Mouse (Mus musculus): ENCODE measurements around the gene Dvl3. TPM values are rescaled to one million over a fixed set of nuclear protein-coding genes. Genes with fewer than 3 reads are reported as not detected.
"Not testable (repeated sequence)": the region's sequence is repeated elsewhere in the genome, so short reads cannot be mapped to it uniquely, and the experiment has no call there.

Gene Dvl3
- polyA plus RNA-seq (2016; fragmentation: Nextera tagmentation; extraction: Ambion mirVana), result 51.6 and 60.5 TPM in 2 replicates

DNA sequence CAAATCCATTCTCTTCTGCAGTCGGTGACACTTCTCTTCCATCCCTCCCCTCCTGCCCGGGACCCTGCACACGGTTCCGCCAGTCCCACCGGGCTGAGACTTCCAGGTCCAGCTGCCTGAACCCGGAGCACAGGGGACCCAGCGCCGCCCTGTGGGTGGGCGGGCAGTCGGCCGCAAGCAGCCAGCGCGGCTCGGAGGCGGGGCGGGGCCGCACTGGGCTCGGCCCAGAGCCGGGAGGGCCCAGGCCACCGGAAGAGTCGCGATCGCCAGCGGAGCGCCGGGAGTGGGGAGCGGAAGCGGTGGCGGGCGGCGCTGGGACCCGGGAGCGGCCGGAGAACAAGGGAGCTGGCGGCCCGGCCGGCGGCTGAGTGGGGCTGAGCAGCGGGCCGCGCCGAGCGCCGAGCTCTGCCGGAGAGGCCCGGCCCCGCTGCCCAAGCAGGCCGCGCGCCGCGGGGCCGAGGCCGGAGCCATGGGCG is at the start of gene Dvl3:
Dvl3 (plus strand) TSS at position 257 of the 476 bp plus-strand sequence.
- peak within 1 kb of the TSS; percentile 85 for H3K4me3 ChIP-seq
- 0% methylated on average over 54 of the region's 55 CpGs for WGBS
- no peaks in the 10 kb centered on the region for H3K9me3 ChIP-seq (replicated peaks)
- peak within 1 kb of the TSS; percentile 94 for H3K27ac ChIP-seq
- H3K4me2 ChIP-seq (replicated peaks), result peak within 1 kb of the TSS; percentile 90
- H3K9ac ChIP-seq, result peak within 1 kb of the TSS; percentile 95
- ATAC-seq (ENCODE audit: low FRiP score), result peak; percentile 94
- H3K27me3 ChIP-seq, result no peaks in the 10 kb centered on the region
- peaks cover 21% of the 10 kb centered on the region for H3K36me3 ChIP-seq
- peaks cover 27% of the 10 kb centered on the region for H3K4me1 ChIP-seq

DNA sequence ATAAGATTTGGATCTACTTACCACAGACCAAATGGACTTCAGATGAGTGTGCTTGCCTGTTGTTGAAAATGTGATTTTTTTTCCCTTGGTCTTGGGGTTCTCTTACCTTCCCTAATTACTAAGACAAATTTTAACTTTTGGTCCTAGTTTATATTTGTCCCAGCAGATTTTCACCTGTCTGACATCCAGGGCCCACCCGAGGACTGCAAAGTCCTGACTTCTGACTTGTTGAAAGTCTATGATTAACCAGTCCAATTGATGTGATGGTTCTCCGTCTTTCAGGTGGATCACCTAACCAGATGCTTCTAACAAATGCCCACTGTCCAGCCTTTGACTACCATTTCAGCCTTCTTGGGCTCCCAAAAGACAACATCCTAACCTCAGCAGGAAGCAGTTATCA is 45.8 kb upstream of the Dvl3 start:
- no peak for ATAC-seq (ENCODE audit: low FRiP score)
- no peak overlapping the region for H3K9ac ChIP-seq
- H3K36me3 ChIP-seq, result no peaks in the 10 kb centered on the region
- H3K27me3 ChIP-seq, result no peaks in the 10 kb centered on the region
- 84% methylated on average over 2 of the region's 2 CpGs for WGBS
- no peak overlapping the region for H3K4me3 ChIP-seq
- no peaks in the 10 kb centered on the region for H3K9me3 ChIP-seq (replicated peaks)
- H3K27ac ChIP-seq, result no peak overlapping the region
- no peaks in the 10 kb centered on the region for H3K4me1 ChIP-seq
- no peak overlapping the region for H3K4me2 ChIP-seq (replicated peaks)

DNA sequence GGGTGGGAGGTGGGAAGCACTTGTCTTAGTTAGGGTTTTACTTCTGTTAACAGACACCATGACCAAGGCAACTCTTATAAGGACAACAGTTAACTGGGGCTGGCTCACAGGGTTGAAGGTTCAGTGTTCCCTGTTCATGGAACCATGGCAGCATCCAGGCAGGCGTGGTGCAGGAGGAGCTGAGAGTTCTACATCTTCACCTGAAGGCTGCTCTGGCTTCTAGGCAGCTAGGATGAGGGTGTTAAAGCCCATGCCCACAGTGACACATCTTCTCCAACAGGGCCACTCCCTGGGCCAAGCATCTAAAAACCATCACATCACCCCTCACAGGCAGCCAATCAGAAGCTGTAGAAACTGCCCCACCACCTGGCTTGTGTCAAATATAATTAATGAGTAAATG is 45.1 kb upstream of the Dvl3 start:
- H3K27me3 ChIP-seq, result no peaks in the 10 kb centered on the region
- H3K4me1 ChIP-seq, result no peaks in the 10 kb centered on the region
- WGBS, result 76% methylated on average over 1 of the region's 1 CpGs
- no peaks in the 10 kb centered on the region for H3K9me3 ChIP-seq (replicated peaks)
- H3K4me3 ChIP-seq, result no peak overlapping the region
- H3K4me2 ChIP-seq (replicated peaks), result no peak overlapping the region
- no peak overlapping the region for H3K27ac ChIP-seq
- H3K9ac ChIP-seq, result no peak overlapping the region
- no peak for ATAC-seq (ENCODE audit: low FRiP score)
- no peaks in the 10 kb centered on the region for H3K36me3 ChIP-seq

DNA sequence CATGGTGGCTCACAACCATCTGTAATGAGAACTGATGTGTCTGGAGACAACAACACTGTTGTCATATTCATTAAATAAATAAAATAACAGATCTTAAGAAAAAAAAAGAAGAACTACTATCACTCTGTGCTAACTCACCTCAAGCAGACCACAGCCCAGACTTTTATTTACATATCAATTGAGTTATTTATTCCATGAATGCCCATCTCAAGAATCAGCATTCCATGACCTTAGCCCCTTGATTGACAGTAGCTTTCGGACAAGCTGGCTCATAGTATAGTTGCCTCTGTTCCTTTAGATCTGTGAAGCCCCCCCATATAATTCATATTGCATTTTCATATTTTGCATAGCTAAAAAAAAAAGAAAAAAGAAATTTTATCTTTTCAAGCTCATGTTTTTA is 43.0 kb upstream of the Dvl3 start:
- H3K4me3 ChIP-seq, result no peak overlapping the region
- no peaks in the 10 kb centered on the region for H3K9me3 ChIP-seq (replicated peaks)
- 60% methylated on average over 1 of the region's 1 CpGs for WGBS
- no peak overlapping the region for H3K27ac ChIP-seq
- H3K27me3 ChIP-seq, result no peaks in the 10 kb centered on the region
- no peak overlapping the region for H3K4me2 ChIP-seq (replicated peaks)
- no peak overlapping the region for H3K9ac ChIP-seq
- H3K36me3 ChIP-seq, result no peaks in the 10 kb centered on the region
- no peak for ATAC-seq (ENCODE audit: low FRiP score)
- peaks cover 3% of the 10 kb centered on the region; the same call in 1 of the 2 replicates for H3K4me1 ChIP-seq

DNA sequence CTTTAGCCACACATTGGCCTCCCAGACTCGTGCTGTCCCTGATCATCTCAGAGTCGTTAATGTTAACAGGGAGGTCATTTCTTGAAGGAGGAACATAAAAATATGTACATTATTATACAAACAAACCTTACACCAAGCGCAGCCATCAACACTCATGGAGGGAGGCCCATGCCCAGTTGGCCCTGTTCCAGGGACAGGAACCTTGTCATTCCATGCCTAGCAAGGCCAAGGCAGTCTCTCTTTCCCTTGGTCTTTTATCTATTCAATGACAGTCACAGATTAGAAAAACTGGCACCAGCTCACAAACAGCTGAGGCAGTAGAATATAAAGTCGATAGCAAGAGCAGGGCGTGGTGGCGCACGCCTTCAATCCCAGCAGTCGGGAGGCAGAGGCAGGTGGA is 42.6 kb upstream of the Dvl3 start:
- H3K27me3 ChIP-seq, result no peaks in the 10 kb centered on the region
- ATAC-seq (ENCODE audit: low FRiP score), result no peak
- 93% methylated on average over 8 of the region's 8 CpGs for WGBS
- H3K4me3 ChIP-seq, result no peak overlapping the region
- no peak overlapping the region for H3K4me2 ChIP-seq (replicated peaks)
- H3K9ac ChIP-seq, result no peak overlapping the region
- no peaks in the 10 kb centered on the region for H3K36me3 ChIP-seq
- H3K9me3 ChIP-seq (replicated peaks), result no peaks in the 10 kb centered on the region
- peaks cover 3% of the 10 kb centered on the region; the same call in 1 of the 2 replicates for H3K4me1 ChIP-seq
- no peak overlapping the region for H3K27ac ChIP-seq

DNA sequence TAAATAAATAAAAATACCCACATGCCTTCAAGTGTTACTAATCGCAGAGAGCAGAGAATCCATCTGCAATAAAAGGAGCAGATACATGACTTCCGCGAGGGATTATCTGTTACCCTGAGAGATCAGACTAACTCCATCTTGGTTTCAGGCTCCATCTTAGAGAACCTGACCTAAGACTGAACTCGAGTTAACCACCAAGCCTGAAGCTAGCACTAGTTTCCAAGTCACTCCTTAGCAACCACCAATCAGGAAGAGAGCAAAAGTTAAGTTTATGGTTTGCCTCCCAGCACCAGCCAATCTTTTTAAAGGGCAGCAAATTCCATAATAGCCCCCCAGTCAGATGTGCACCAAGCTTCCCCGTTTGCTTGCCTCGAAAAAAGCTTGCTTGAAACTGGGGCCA is 42.0 kb upstream of the Dvl3 start:
- H3K4me2 ChIP-seq (replicated peaks), result no peak overlapping the region
- H3K9ac ChIP-seq, result no peak overlapping the region
- WGBS, result 86% methylated on average over 6 of the region's 6 CpGs
- peaks cover 3% of the 10 kb centered on the region; the same call in 1 of the 2 replicates for H3K4me1 ChIP-seq
- H3K27ac ChIP-seq, result no peak overlapping the region
- ATAC-seq (ENCODE audit: low FRiP score), result no peak
- no peaks in the 10 kb centered on the region for H3K36me3 ChIP-seq
- H3K9me3 ChIP-seq (replicated peaks), result no peaks in the 10 kb centered on the region
- no peaks in the 10 kb centered on the region for H3K27me3 ChIP-seq
- no peak overlapping the region for H3K4me3 ChIP-seq

DNA sequence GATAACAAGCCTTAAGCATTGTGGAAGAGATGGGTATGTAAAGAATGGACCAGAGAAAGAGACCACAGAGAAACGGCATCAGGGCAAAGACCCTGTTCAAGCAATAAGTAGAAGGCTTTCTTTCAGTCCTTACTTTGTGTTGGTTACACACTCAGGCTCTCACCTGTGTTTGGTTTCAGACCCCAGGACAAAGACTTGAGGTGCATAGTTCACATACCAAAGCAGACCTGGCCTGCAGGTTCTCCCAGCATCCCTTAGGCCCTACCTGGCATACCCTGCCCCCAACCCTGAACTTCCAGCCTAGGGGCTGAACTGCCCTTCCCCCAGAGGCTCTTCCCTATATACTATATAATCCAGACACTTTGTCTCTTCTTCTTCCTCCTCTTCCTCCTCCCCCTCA is 41.4 kb upstream of the Dvl3 start:
- no peak overlapping the region for H3K27ac ChIP-seq
- H3K9me3 ChIP-seq (replicated peaks), result no peaks in the 10 kb centered on the region
- no peak for ATAC-seq (ENCODE audit: low FRiP score)
- no peak overlapping the region for H3K4me2 ChIP-seq (replicated peaks)
- no peak overlapping the region for H3K4me3 ChIP-seq
- no peaks in the 10 kb centered on the region for H3K27me3 ChIP-seq
- H3K36me3 ChIP-seq, result no peaks in the 10 kb centered on the region
- 95% methylated on average over 1 of the region's 1 CpGs for WGBS
- H3K4me1 ChIP-seq, result peaks cover 3% of the 10 kb centered on the region; the same call in 1 of the 2 replicates
- no peak overlapping the region for H3K9ac ChIP-seq

DNA sequence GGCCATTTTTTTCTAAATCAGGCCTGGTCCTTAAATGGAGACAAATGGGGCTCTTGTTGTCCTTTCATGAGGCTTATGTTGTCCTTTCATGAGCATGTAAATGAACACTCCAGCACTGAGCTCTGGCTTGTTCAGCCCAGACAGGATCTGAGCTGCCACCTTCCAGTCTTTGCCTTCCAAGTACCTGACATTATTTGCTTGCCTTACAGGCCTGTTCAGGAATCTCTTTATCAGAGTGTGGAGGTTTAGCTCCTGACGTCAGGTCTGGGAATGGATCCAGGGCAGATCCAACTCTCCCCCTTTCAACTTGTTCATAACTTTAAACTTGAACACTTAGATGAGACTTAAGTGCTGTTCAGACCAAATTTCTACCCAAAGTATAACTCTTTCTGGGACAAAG is 39.9 kb upstream of the Dvl3 start:
- no peak for ATAC-seq (ENCODE audit: low FRiP score)
- Histone ChIP-seq H3K4me3 (no peak overlapping the region), H3K4me1 (peaks cover 3% of the 10 kb centered on the region; the same call in 1 of the 2 replicates), H3K9ac (no peak overlapping the region), H3K36me3 (no peaks in the 10 kb centered on the region), H3K4me2 (replicated peaks) (no peak overlapping the region), H3K9me3 (replicated peaks) (no peaks in the 10 kb centered on the region), H3K27ac (no peak overlapping the region), H3K27me3 (no peaks in the 10 kb centered on the region)
- 48% methylated on average over 1 of the region's 1 CpGs for WGBS

DNA sequence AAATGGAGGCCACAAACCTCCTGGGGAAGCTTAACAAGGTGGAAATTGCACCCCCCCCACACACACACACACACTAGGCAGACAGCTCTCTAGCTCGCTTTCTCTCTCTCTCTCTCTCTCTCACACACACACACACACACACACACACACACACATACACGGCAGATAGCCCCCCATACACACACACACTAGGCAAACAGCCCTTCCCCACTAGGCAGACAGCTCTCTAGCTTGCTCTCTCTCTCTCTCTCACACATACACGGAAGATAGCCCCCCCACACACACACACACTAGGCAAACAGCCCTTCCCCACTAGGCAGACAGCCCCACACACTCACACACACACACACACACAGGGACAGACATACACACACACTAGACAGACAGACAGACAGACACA is 39.5 kb upstream of the Dvl3 start:
- no peaks in the 10 kb centered on the region for H3K36me3 ChIP-seq
- H3K4me2 ChIP-seq (replicated peaks), result no peak overlapping the region
- no peaks in the 10 kb centered on the region for H3K27me3 ChIP-seq
- H3K4me3 ChIP-seq, result no peak overlapping the region
- H3K9ac ChIP-seq, result no peak overlapping the region
- WGBS, result 71% methylated on average over 3 of the region's 3 CpGs
- no peak for ATAC-seq (ENCODE audit: low FRiP score)
- no peak overlapping the region for H3K27ac ChIP-seq
- H3K9me3 ChIP-seq (replicated peaks), result no peaks in the 10 kb centered on the region
- H3K4me1 ChIP-seq, result peaks cover 3% of the 10 kb centered on the region; the same call in 1 of the 2 replicates

DNA sequence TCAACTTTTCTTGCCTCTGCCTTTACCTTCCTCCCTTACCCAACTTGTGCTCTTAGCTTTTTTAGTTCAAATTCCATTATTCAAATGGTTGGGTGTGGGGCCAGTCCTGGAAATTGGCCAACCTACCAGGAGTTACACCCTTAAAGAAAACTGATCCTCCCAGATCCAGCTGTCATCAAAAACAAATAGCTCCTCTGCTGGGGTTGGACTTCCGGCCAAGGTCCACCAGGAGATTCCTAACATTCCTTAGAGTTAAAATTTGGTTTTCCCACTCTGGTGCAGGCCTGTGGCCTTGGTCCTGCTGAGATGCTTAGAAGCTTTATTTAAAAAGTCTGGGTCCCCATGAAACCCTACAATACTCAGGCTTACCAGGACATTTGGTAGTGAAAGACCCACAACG is 38.3 kb upstream of the Dvl3 start:
- Histone ChIP-seq H3K4me2 (replicated peaks) (no peak overlapping the region), H3K4me3 (no peak overlapping the region), H3K36me3 (no peaks in the 10 kb centered on the region), H3K27me3 (no peaks in the 10 kb centered on the region), H3K4me1 (peaks cover 3% of the 10 kb centered on the region; the same call in 1 of the 2 replicates), H3K9ac (no peak overlapping the region), H3K27ac (no peak overlapping the region), H3K9me3 (replicated peaks) (no peaks in the 10 kb centered on the region)
- no peak for ATAC-seq (ENCODE audit: low FRiP score)
- WGBS, result 70% methylated on average over 2 of the region's 2 CpGs

DNA sequence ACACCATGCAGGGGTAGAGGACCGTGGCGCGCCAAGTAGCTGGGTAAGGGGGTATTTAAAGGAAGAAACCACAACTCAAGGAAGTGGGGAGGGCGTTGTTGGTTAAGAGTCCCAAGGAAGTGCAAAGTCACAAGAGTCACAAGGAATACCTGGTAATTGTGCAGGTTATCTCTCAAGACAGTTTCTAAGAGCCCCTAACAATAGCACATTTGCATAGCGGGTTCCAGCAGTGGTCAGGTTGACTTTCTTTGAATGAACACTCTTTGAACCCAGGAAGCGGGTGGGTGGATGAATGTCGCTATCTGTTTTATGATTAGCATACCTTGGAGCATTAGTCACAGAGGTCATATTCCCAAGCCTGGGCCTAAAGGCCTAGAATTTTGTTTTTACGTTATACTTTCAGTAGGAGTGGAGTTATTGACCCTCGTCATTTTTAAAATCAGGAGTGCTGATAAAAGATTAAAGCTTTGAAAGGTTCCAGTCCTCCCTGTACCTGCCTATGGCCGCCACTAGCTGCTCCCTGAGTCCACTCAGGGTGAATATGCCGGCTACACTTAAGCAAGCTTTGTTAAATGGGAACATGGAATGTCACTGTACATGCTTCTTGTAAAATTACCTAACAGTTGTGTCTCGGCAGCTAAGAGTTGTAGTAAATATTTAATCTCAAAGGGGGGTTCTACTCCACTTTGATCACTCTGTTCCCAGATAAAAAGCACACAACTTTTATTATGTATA is 37.6 kb upstream of the Dvl3 start:
- ATAC-seq (ENCODE audit: low FRiP score); H3K4me3 ChIP-seq; H3K4me2 ChIP-seq (replicated peaks); H3K27me3 ChIP-seq; H3K4me1 ChIP-seq; H3K9me3 ChIP-seq (replicated peaks); H3K27ac ChIP-seq; H3K36me3 ChIP-seq; H3K9ac ChIP-seq: not testable (repeated sequence)
- WGBS, result 93% methylated on average over 12 of the region's 12 CpGs

DNA sequence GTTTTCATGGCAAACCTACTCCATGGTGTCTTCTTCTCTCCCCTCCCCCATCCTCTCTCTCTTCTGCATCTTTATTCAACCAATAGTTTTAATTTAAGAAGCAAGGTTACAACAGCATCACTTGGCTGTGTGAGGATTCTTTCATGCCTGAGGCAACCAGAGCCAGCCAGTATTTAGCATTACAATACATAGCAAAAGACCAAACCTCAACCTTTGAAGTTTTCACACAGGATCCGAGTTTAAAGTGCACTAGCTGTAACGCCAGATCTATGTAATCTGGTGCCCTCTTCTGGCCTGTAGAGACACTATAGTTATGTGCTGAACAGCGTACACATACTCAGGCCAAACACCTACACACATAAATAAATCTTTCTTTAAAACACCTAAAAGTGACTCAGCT is 36.7 kb upstream of the Dvl3 start:
- H3K27ac ChIP-seq, result no peak overlapping the region
- H3K9me3 ChIP-seq (replicated peaks), result no peaks in the 10 kb centered on the region
- ATAC-seq (ENCODE audit: low FRiP score), result no peak
- H3K4me3 ChIP-seq, result no peak overlapping the region
- WGBS, result 34% methylated on average over 3 of the region's 3 CpGs
- peaks cover 3% of the 10 kb centered on the region; the same call in 1 of the 2 replicates for H3K4me1 ChIP-seq
- no peak overlapping the region for H3K9ac ChIP-seq
- H3K36me3 ChIP-seq, result no peaks in the 10 kb centered on the region
- no peaks in the 10 kb centered on the region for H3K27me3 ChIP-seq
- H3K4me2 ChIP-seq (replicated peaks), result no peak overlapping the region

DNA sequence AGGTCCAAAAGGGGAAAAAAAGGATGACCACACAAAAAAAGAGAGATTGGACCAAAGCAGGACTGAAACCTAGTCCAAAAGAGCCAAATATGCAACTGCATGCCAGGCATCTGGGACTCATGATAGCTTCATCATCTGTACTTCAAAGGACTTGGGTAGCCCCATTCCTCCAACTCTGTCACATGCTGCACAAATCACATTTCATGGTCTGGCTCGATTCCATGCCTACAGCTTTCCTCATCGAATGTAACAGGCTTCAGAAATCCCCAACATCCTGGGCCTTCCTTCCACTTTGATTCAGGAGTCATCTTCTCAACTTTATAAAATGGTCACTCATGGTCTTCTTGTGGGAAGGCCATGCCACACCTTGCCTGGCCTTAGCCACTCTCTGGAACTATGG is 35.0 kb upstream of the Dvl3 start:
- H3K27ac ChIP-seq, result no peak overlapping the region
- no peak for ATAC-seq (ENCODE audit: low FRiP score)
- no peaks in the 10 kb centered on the region for H3K27me3 ChIP-seq
- no peaks in the 10 kb centered on the region for H3K36me3 ChIP-seq
- H3K4me3 ChIP-seq, result no peak overlapping the region
- 78% methylated on average over 2 of the region's 2 CpGs for WGBS
- H3K4me1 ChIP-seq, result peaks cover 3% of the 10 kb centered on the region; the same call in 1 of the 2 replicates
- no peaks in the 10 kb centered on the region for H3K9me3 ChIP-seq (replicated peaks)
- no peak overlapping the region for H3K4me2 ChIP-seq (replicated peaks)
- H3K9ac ChIP-seq, result no peak overlapping the region
